Mouse (Mus musculus) cerebellum, adult 2 months (tissue): ENCODE data around the gene March10.

Experiments
- CTCF ChIP-seq: fragments of 200-500 bp; IDR thresholded peaks from 2 replicates; pipeline ENCODE4 v1.5.1; 2011; ENCODE audit warnings: low read depth, mild to moderate bottlenecking, control low read depth, low read length, moderate library complexity, borderline replicate concordance; ENCODE audit not compliant: insufficient read depth
- POLR2A ChIP-seq: fragments of 200-500 bp; IDR thresholded peaks from 2 replicates; pipeline ENCODE4 v1.6.1; 2011; ENCODE audit warnings: low read length, control low read depth, borderline replicate concordance; ENCODE audit not compliant: insufficient read depth

DNA sequence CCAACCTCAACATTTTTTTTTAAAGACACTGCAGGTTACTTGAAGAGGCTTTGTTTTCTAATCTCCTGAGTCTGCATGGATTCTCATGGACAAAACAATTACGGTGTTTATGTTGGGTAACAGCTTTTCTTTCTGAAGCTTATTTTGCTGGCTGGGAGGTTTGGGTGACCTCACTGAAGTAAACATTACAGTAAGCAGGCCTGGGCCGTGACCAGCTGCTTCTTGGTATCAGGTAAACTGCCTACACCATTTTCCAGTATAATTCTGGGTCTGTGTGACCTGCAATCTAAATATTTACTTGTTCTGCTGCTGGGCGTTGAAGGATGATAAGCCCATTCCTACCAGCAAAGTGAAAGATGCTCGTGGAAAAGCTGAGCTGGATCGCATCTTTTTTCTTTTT is 30.1 kb downstream of the March10 start:
- TF ChIP-seq CTCF (no peak), POLR2A (no peak)
